Mouse (Mus musculus): ENCODE data around the gene Nav2. TPM values are rescaled to one million over a fixed set of nuclear protein-coding genes. Genes with fewer than 3 reads are reported as not detected.
A peak's percentile ranks its signal among the peaks of the same experiment; 100 is the strongest.

Nav2 gene
- total RNA-seq, 2 experiments from 2014 or later: 116 to 131 TPM

GRCm38 (mm10) chr7:48965796-48966512 lies 57.4 kb downstream of the Nav2 start:
- intact Hi-C loops (cut with DNase I): no loop called here
- no peak for DNase-seq (ENCODE audit: extremely low spot score in 1 of 2, low spot score in 2 of 2)

GRCm38 (mm10) chr7:48981013-48981412 lies 72.5 kb downstream of the Nav2 start:
- no peak for DNase-seq (ENCODE audit: extremely low spot score in 1 of 2, low spot score in 2 of 2)
- intact Hi-C loops (cut with DNase I): no loop called here

- intact Hi-C loops (cut with DNase I): no loop called here
- DNase-seq (ENCODE audit: extremely low spot score in 1 of 2, low spot score in 2 of 2): no peak
These were observed 73.3 kb downstream of the Nav2 start for GRCm38 (mm10) chr7:48981814-48982213.

- intact Hi-C loops (cut with DNase I): no loop called here
- no peak for DNase-seq (ENCODE audit: extremely low spot score in 1 of 2, low spot score in 2 of 2)
These were observed 74.1 kb downstream of the Nav2 start for GRCm38 (mm10) chr7:48982573-48982972.

- DNase-seq (ENCODE audit: extremely low spot score in 1 of 2, low spot score in 2 of 2): no peak
- intact Hi-C loops (cut with DNase I): no loop called here
These were observed 83.5 kb downstream of the Nav2 start for GRCm38 (mm10) chr7:48991911-48992552.

- intact Hi-C loops (cut with DNase I): no loop called here
- DNase-seq (ENCODE audit: extremely low spot score in 1 of 2, low spot score in 2 of 2): no peak
These were observed 86.7 kb downstream of the Nav2 start for GRCm38 (mm10) chr7:48995171-48995570.

- intact Hi-C loops (cut with DNase I): no loop called here
- no peak for DNase-seq (ENCODE audit: extremely low spot score in 1 of 2, low spot score in 2 of 2)
These were observed 87.2 kb downstream of the Nav2 start for GRCm38 (mm10) chr7:48995701-48996100.

GRCm38 (mm10) chr7:48996829-48997228 lies 88.3 kb downstream of the Nav2 start:
- intact Hi-C loops (cut with DNase I): no loop called here
- DNase-seq (ENCODE audit: extremely low spot score in 1 of 2, low spot score in 2 of 2): no peak

GRCm38 (mm10) chr7:48998097-48998496 lies 89.6 kb downstream of the Nav2 start:
- no peak for DNase-seq (ENCODE audit: extremely low spot score in 1 of 2, low spot score in 2 of 2)
- intact Hi-C loops (cut with DNase I): no loop called here

GRCm38 (mm10) chr7:48998595-48998994 lies 90.1 kb downstream of the Nav2 start:
- intact Hi-C loops (cut with DNase I): no loop called here
- DNase-seq (ENCODE audit: extremely low spot score in 1 of 2, low spot score in 2 of 2): no peak

- peak in 1 of 2 experiments; percentile 56 for DNase-seq (ENCODE audit: extremely low spot score in 1 of 2, low spot score in 2 of 2)
- intact Hi-C loops (cut with DNase I): no loop called here
These were observed 92.3 kb downstream of the Nav2 start for GRCm38 (mm10) chr7:49000816-49001215.

GRCm38 (mm10) chr7:49004402-49004801 lies 95.9 kb downstream of the Nav2 start:
- no peak for DNase-seq (ENCODE audit: extremely low spot score in 1 of 2, low spot score in 2 of 2)
- intact Hi-C loops (cut with DNase I): no loop called here

- intact Hi-C loops (cut with DNase I): no loop called here
- no peak for DNase-seq (ENCODE audit: extremely low spot score in 1 of 2, low spot score in 2 of 2)
These were observed 98.4 kb downstream of the Nav2 start for GRCm38 (mm10) chr7:49006886-49007285.

- DNase-seq (ENCODE audit: extremely low spot score in 1 of 2, low spot score in 2 of 2): peak in 1 of 2 experiments; percentile 37
- intact Hi-C loops (cut with DNase I): no loop called here
These were observed 102.2 kb downstream of the Nav2 start for GRCm38 (mm10) chr7:49010739-49011138.

GRCm38 (mm10) chr7:49012027-49012426 lies 103.5 kb downstream of the Nav2 start:
- no peak for DNase-seq (ENCODE audit: extremely low spot score in 1 of 2, low spot score in 2 of 2)

GRCm38 (mm10) chr7:49014480-49014879 lies 106.0 kb downstream of the Nav2 start:
- DNase-seq (ENCODE audit: extremely low spot score in 1 of 2, low spot score in 2 of 2): no peak
- intact Hi-C loops (cut with DNase I): no loop called here

More at GRCm38 (mm10) chr7:49012027-49012426, 103.5 kb downstream of the Nav2 start:
- intact Hi-C loops (cut with DNase I): no loop called here

GRCm38 (mm10) chr7:49015297-49015696 lies 106.8 kb downstream of the Nav2 start:
- intact Hi-C loops (cut with DNase I): no loop called here
- DNase-seq (ENCODE audit: extremely low spot score in 1 of 2, low spot score in 2 of 2): no peak

GRCm38 (mm10) chr7:49016088-49016487 lies 107.6 kb downstream of the Nav2 start:
- intact Hi-C loops (cut with DNase I): no loop called here
- DNase-seq (ENCODE audit: extremely low spot score in 1 of 2, low spot score in 2 of 2): no peak

- intact Hi-C loops (cut with DNase I): no loop called here
- no peak for DNase-seq (ENCODE audit: extremely low spot score in 1 of 2, low spot score in 2 of 2)
These were observed 109.3 kb downstream of the Nav2 start for GRCm38 (mm10) chr7:49017794-49018193.

GRCm38 (mm10) chr7:49018478-49018914 lies 110.0 kb downstream of the Nav2 start:
- no peak for DNase-seq (ENCODE audit: extremely low spot score in 1 of 2, low spot score in 2 of 2)
- intact Hi-C loops (cut with DNase I): no loop called here
